Mouse (Mus musculus): ENCODE data around the gene Gm4305.
"Not testable (repeated sequence)": the region's sequence is repeated elsewhere in the genome, so short reads cannot be mapped to it uniquely, and the experiment has no call there.

Gene Gm4305

DNA sequence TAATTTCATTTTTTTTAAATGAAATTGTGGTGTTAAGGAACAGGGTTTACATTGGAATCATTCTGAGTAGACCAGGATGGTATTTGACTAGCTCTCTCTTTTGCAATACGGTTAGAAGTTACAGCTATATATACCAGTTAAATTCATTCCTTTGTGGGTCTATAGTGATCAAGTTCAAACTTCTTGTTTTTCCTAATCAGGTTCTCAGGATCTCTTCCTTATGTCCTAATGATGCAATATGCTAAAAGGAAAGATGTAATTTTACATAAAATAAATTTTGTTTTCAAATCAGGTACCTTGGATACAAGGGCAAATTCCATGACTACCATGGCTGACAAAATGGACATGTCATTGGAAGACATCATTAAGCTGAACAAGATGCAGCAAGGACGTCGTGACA is at the start of gene Gm4305:
TSS of gene Gm4305 (plus strand) at position 301 of the 400 bp plus-strand sequence.
- not testable (repeated sequence) for DNase-seq (ENCODE audit: low spot score)

GRCm38 (mm10) chr10:100335376-100335775 is 15.5 kb upstream of the Gm4305 start, which contains the start of gene Gm4301:
Gm4301 (plus strand) TSS chr10:100335676.
- DNase-seq (ENCODE audit: low spot score): not testable (repeated sequence)

DNA sequence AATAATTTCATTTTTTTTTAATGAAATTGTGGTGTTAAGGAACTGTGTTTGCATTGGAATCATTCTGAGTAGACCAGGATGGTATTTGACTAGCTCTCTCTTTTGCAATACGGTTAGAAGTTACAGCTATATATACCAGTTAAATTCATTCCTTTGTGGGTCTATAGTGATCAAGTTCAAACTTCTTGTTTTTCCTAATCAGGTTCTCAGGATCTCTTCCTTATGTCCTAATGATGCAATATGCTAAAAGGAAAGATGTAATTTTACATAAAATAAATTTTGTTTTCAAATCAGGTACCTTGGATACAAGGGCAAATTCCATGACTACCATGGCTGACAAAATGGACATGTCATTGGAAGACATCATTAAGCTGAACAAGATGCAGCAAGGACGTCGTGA is 10.4 kb upstream of the Gm4305 start, which contains the start of gene Gm4302:
TSS of gene Gm4302 (plus strand) at position 301 of the 400 bp plus-strand sequence.
- DNase-seq (ENCODE audit: low spot score): not testable (repeated sequence)

GRCm38 (mm10) chr10:100345672-100346071 is 5.2 kb upstream of the Gm4305 start, which contains the start of gene Gm4303:
Gm4303 (plus strand) TSS chr10:100345972.
- DNase-seq (ENCODE audit: low spot score): not testable (repeated sequence)

DNA sequence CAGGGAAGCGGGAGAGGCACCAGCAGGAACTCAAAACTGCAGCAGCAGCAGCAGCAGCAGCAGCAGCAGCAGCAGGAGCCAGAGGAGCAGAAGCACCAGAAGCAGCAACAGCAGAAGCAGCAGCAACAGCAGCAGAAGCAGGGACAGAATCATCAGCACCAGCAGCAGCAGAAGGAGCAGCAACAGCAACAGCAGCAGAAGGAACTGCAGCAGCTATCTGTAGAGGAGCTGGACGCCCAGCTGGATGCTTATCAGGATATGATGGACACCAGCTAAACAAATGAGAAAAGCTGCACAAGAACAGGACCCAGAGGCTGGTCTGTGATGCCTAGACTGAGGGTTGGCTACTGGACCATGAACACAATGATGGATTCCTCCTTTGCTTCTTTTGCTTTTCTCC is 5.9 kb downstream of the Gm4305 start:
- not testable (repeated sequence) for DNase-seq (ENCODE audit: low spot score)

DNA sequence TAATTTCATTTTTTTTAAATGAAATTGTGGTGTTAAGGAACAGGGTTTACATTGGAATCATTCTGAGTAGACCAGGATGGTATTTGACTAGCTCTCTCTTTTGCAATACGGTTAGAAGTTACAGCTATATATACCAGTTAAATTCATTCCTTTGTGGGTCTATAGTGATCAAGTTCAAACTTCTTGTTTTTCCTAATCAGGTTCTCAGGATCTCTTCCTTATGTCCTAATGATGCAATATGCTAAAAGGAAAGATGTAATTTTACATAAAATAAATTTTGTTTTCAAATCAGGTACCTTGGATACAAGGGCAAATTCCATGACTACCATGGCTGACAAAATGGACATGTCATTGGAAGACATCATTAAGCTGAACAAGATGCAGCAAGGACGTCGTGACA is 10.1 kb downstream of the Gm4305 start, which contains the start of gene Gm4307:
TSS of gene Gm4307 (plus strand) at position 301 of the 400 bp plus-strand sequence.
- not testable (repeated sequence) for DNase-seq (ENCODE audit: low spot score)

GRCm38 (mm10) chr10:100382460-100382859 is 31.6 kb downstream of the Gm4305 start, which contains the start of gene Gm4312:
Gm4312 (minus strand) TSS chr10:100382560.
- not testable (repeated sequence) for DNase-seq (ENCODE audit: low spot score)
